Mouse (Mus musculus): Measurements from ENCODE around the gene Crebzf.

Gene Crebzf

DNA sequence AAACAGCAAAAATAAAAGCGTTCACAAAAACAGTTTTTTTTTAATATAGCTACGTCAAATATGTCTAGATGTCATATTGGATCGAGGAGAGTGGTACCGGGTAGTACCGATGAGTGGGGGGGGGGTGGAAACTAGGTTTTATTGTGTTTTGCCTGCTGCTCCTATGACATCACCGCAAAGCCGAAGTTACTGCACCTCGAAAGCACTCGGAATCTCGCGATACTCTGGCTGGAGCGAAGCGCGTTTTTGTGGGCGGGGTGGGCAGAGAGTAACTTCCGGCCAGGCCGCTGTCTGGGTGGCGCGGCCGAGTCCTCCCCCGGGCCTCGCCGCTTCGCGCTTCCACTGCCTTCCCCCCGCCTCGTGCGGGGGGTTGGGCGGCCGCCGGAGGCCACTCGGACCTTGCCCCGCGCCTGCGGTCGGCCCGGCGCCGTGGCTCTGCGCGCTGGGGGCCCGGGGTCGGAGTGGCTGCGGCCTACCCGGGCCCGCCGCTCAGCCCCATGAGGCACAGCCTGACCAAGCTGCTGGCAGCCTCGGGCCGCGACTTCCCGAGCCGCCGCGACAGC lies at the start of gene Crebzf:
Crebzf (plus strand) TSS at position 212 of the 563 bp plus-strand sequence.
- DNase-seq, result peak; percentile 98

DNA sequence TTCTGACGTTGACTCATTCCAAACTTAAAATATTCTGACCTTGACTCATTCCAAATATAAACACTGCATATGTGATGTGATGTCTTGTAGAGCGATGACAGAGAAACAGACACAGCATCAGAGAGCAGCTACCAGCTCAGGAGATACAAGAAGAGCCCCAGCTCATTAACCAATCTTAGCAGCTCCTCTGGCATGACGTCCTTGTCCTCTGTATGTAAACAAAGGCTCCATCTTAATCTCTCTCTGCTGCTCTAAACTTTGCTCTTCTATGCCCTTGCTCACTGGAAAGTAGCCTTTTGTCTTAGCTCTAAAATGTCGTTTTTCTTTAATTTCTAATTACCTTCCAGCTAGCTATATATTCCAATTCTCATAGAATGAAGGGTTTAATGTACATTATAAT lies 47.5 kb upstream of the Crebzf start:
- no peak for DNase-seq

DNA sequence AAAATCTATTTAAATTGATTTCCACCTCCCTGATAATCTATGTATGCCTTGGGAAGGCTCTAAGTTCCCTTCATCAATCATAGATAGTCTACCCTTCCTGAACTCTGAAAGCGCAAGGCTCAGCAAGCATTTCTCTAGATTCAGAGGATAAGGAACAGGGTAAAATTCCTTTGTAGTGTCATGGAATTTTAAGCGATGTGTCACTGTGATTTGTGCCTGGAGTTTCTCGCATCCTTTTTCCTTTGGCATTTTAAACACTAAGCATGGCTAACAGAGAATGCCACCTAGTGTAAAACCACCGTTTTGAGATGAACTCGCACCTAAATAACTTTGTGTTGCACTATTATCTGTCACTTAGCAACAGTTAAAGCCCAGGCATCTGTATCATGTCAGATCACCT lies 46.6 kb upstream of the Crebzf start:
- no peak for DNase-seq

DNA sequence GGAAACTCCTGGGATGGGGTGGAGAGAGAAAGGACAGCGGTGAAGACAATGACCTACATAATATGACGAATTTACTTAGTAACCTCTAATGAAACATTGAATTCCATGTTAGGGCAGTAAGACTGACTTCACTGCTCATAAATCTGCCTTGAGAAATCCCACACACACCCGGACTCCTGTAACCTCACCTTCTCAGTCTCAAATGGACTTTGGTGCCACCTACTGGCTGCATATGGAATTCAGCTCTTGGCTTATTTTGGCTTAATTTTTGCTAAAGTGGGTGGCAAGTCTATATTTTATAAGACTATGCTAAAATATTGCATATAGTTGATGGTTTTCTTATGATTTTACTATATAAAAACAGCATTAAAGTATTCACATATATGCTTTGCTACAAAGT lies 32.6 kb upstream of the Crebzf start:
- peak; percentile 81 for DNase-seq

DNA sequence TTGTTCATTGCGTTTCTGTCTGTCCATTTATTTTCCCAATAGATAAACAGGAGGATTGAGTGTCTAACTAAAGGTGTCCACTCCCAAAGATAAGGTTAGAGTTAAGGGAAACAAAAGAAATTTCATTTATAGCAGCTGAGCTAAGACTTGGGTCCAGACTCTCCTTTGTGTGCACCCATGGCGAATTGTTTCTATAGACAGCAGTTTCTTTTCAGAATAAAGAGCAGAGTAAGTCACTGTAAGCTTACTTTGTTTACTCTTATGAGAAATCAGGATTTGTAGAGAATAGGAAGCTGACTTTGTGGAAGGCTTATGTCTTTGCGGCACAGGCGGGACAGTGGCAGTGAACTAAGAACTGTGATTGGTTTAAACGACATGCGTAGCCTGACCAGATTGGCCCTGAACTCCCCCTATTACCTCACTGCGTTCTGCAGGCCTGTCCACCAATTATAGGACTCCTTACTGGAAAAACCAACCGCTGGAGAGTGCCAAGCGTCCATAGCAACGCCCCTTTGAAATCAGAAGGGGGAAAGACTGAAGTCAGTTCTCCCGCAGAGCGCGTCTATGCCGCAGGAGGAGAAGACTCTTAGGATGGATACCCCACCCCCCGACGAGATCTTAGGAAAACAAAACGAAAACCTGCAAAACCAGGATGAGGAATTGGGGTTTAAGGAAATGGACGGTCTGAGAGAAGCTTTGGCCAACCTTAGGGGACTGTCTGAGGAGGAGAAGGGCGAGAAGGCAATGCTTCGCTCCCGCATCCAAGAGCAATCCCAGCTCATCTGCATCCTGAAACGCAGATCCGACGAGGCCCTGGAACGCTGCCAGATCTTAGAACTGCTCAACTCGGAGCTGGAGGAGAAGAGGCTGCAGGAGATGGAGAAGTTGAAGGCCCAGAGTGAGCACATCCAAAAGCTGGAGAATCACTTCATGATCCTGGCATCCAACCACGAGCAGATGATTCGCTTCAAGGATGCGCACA lies 16.2 kb upstream of the Crebzf start, which contains the start of gene Ccdc89:
Ccdc89 (plus strand) TSS at position 558 of the 982 bp plus-strand sequence.
- DNase-seq, result peak; percentile 87

DNA sequence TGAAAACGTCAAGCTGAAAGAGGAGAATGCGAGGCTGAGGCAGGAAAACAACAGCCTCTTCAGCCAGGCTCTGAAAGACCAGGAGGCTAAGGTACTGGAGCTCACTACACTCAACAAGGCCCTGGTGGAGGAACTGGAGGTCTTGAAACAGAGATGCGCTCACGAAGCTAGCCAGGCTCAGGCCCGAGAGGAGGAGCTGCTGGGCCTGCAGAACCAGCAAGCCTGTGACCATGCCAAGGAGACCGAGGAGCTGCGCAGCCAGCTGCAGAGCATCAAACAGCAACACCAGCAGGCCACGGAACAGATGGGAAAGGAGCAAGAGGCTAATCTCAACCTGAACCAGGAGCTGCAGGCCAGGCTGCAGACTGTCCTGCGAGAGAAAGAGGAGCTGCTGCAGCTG lies 15.5 kb upstream of the Crebzf start:
- no peak for DNase-seq

DNA sequence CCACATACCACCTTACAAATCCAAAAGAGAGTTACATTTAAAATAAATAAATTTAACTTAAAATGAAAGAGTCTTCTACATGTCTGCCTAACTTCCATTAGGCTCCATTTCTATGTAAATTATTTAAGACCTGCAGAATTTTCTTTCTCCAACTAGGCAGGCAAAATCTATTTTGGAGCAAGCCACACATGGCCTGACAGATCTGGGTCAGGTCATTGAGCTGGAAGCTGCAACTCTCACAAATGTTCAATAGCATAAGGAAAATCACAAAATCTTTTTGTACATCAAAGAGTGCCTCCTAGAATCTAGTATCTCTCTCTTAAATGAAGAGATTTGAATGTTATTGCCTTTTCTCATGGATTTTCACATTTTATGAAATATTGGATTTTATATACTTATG lies 10.3 kb upstream of the Crebzf start:
- DNase-seq, result no peak

DNA sequence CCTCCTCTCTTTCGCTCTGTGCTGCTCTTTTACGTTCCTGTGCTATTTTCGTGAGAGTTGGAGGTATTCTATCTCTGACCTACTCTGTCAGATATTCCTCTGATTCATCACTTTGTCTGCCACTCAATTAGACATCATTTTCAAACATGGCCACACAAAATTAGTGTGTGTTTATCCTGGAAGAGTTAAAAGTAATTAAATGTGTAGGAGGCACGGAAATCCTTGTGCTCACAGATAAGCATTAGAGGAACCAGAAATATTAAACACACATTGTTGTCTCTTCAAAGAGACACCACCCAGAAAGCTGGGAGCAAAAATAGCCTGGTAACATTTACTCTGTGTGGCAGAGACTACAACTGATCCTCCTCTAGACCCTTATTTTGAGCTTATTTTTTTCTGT lies 2.5 kb upstream of the Crebzf start:
- DNase-seq, result no peak

DNA sequence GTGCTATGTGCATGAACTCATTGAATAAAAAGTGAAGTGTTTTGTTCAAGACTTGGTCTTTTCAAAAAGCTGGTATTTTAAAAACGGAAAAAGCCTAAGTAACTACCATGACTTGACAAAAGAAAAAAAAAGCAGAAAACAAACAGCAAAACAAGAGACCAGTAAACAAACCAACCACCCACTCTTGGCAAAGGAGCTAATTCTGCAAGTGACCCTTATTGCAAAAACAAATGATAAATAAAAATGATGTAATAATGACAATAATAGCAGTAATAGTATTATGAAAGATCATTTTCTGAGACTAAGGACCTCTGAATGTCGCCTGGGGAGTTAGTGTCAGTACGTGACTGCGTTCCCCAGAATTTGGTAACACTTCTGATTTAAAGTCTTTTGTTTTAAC lies 459 bp upstream of the Crebzf start:
- DNase-seq, result no peak

DNA sequence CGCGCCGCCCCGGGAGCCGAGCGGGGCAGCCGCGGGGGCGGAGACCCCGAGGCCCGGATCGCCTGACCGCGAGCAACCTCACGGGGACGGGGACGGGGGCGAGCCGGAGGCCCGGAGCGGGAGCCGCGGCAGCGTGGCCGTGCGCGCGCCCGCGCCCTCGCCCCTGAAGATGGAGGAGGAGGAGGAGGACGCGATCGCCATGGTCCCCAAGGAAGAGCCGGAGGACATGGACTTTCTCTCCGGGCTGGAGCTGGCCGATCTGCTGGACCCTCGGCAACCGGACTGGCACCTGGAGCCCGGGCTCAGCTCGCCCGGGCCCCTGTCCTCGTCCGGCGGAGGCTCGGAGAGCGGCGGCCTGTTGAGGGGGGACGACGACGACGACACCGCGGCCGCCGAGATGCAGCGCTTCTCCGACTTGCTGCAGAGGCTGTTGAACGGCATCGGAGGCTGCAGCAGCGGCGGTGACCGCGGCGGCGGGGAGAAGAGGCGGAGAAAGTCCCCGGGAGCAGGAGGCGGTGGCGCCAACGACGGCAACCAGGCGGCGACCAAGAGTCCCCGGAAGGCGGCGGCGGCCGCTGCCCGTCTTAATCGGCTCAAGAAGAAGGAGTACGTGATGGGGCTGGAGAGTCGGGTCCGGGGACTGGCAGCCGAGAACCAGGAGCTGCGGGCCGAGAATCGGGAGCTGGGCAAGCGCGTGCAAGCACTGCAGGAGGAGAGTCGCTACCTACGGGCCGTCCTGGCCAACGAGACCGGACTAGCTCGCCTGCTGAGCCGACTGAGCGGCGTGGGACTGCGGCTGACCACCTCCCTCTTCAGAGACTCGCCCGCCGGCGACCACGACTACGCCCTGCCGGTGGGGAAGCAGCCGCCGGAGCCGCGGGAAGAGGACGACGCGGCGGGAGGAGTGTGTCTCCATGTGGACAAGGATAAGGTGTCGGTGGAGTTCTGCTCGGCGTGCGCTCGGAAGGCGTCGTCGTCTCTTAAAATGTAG lies 867 bp downstream of the Crebzf start:
- DNase-seq, result peak; percentile 84

DNA sequence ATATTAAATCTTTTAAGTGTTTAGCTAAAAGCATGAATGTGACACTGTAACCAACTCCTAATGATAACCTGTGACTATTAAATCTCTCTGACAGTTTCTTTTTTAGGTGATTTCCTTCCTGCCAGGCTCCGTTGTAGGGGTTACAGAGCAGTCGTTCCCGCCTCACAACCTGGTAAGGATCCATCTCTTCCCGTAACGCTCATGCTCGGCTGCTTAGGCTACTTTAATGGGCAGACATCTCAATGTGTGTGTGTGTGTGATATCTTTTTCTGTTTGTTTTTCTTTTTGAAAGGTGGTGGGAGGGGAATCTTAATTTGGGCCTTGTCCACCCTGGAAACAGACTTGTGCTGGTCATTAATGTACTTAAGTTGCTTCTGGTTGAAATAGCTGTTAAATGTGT lies 1.7 kb downstream of the Crebzf start:
- DNase-seq, result no peak

DNA sequence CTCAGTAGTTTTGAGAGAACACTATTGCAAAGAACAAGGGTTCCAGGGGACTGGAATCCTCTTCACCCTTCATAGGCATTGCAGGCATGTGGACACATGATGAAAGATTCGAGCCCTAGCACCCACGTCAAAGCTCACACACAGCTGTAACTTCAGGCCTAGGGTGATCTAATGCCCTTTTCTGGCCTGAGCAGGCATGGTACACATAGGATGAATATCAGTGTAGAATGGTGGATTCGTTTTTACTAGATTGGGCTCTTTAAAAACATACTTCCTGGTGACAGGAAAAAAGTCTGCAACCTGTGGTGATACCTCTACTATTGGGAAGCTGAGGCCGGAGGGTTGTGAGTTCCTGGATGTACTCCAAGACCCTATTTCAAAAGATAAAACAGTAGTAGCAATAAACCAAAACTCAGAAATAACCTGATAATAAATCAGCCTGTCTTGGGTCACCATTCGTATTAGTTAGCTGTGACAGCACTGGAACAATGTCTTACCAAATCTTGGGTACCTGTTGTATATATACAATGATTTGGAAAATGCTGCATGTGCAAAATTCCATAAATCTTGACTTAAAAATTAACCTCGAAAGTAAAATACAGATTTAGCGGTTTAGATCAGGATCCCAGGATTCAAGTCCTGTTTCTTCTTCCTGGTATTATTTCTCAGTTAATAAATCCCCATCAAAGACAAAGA lies 13.8 kb downstream of the Crebzf start:
- no peak for DNase-seq

DNA sequence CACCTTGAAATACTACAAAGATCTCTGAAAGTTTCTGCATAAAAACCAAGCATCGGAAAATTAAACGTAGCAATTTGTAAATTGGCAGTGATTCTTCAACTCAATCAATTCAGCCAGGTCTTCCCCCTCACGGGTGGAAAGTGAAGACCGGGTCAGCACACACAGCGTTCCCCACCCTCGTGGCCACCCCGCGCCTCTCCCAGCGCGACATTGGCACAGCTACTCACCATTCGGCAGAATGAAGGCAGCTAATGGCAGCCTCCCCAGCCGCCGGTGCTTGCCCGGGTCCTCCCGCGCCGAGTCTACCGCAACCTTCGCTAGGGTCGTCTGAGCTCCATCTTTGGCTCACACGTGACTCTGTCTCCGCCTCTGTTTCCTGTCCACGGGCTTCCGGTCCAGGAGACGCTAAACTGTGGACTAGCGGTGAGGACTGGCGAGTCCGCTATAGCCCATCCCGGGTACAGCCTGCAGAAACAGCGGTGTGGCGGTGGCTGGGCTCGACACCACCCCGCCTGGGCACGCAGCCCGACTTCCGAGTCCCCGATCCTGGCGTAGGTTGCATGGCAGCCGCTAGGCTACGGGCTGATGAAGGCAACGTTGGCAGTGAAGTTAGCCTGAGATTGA lies 14.4 kb downstream of the Crebzf start, which contains the start of gene Tmem126a:
Tmem126a (minus strand) TSS at position 385 of the 624 bp plus-strand sequence.
- peak; percentile 90 for DNase-seq

DNA sequence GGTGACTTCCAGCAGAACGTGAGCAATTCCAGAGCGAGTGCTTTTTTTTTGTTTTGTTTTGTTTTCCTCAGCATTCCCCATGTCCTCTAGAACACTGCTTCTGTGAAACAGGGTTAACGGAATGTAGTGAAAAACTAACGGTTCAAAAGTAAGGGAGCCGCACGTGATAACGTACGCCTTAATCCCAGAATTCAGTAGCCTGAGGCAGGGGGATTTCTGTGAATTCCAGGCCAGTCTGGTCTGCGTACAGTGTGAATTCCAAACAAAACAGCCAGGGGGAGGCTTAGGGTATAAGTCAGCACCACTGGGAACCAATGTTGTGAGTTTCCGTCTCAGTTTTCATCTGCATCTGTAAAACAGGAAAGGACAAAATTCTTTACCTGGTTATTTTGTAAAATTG lies 15.0 kb downstream of the Crebzf start:
- peak; percentile 33 for DNase-seq

DNA sequence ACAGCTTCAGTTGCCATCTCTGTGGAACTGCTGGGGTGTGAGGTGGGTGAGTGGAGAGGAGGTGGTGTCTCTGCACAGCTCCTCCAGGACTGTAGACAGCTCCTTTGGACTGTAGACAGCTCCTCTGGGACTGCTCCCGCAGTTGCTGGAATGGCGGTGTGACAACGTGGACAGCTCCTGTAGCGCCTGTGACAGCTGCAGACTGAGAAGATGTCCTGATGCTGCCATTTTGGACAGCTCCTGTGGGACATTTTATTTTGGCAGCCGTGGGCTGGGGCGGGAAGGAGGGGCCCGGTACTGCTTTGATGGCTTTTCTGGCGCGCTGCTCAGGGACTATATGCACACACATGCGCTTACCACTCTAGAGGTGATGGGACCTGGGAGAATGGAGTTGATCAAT lies 17.8 kb downstream of the Crebzf start:
- DNase-seq, result peak; percentile 37

DNA sequence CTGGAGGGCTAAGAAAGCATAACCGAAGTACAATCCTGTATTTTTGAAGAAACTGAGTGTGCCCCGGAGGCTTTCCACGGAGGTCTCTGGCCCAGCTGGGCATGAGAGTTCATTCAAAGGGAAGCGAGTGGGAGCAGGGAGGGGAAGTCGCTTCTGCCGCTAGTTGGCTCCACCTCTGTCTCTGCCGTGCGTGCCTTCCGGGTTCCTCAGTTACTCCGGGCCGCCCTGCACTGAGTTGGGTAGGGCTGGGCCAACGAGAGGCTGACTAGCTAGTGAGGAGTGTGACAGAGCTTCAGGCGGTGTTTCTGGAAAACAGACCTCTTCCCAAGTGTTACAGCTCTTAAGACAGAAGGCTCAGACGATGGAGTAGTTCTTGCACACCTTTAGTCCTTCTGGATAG lies 18.4 kb downstream of the Crebzf start:
- peak; percentile 43 for DNase-seq

DNA sequence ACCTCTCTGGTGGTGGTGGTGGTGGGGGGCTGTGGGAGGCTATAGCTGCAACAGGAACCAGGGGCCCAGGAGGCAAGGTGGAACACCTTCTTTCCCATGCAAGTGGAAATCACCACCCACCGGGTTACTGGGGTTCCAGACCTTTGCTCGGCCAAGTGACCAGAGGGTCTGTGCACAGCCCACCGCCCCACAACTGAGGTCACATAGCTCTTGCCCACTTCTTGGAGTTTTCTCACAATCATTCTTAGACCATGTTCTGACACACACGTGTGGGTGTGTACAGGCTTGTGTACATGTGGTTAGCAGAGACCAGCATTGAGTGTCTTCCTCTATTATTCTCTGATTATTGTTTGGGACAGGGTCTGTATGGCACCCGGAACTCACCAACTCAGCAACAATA lies 18.9 kb downstream of the Crebzf start:
- no peak for DNase-seq

DNA sequence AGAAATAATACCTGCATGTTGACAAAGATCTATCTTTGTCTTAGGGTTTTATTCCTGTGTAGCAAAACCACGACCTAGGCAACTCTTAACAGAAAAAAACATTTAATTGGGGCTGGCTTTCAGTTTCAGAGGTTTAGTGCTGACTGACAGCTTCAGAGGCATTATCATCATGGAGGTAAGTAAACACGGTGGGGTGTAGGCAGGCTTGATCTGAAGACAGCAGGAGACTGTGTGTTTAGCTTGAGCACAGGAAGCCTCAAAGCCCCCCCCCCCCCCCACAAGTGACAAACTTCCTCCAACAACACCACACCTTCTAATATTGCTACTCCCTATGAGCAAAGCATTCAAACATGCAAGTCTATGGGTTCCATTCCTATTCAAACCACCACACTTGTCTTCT lies 31.0 kb downstream of the Crebzf start:
- DNase-seq, result no peak

DNA sequence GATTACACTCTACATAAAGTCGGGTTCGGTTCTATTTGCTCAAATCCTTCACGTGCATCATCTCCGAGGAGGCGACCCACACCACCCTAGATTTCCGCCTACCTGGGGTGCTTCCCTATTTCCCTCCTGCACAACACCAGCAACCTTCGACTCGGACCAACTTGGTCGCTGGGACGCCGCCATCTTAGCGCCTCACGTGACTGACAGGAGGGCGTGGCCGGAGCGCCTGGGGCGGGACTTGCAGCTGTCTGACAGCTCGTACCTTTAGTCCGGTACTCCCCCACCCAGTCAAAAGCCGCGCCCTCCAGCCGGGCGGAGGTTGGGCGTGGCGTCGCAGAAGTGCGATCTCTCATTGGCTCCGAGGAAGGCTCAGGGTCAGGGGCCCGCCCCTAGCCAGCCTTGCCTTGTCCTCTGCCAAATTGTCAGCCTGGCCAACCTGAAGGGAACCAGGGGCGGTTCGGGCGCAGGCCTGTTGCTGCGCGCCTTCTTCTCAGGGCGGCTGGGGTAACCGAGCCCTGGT lies 33.3 kb downstream of the Crebzf start, which contains the start of gene Tmem126b:
Tmem126b (minus strand) TSS at position 209 of the 520 bp plus-strand sequence.
- DNase-seq, result peak; percentile 99

DNA sequence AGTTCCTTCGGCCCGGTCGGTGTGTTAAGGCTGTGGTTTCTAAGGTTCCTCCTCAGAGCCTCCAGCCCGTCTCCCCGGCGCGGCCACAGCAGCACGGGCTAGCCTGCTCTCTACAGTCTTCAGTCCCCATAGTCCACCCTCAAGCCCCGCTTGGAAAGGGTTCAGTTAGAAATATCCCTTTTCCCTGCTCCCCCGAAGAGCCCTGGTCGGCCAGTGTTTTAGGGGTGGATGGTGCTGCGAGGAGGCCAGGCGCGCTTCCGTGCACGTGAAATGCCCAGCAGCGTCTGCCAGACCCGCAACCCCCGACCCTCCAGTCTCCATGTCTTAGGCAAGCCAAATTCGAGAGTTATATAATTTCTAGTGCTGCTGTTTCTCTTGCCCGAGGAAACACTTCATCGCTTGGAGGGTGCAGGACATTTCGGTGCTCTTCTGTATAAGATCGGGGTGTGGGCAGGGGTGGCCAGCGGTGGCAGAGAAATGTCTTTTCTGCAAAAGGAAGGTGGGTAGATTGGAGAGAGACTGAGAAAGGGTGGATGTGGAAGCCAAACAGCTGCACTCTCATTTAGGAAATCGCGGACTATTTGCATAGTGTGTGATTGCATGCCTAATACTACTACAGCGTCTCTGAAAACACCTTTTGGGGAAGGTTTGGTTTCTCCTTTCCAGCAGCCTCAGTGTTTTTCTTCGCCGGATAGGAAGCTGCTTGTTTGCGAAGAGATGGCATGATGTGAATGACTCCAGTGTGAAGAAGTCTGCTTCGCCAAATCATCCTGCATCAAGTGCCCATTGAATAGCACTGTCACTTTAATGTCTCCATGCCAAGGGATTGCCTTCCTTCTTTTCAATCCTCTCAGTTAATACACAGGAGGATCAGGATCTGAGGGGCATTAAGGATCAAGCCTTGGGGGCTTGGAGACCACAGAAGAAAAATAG lies 34.0 kb downstream of the Crebzf start, which contains the start of gene Dlg2:
Dlg2 (plus strand) TSS at position 360 of the 933 bp plus-strand sequence.
- DNase-seq, result no peak
